Mouse (Mus musculus) midbrain, embryonic 13.5 days (tissue): ENCODE measurements around the gene Tcea3. TPM values are rescaled to one million over a fixed set of nuclear protein-coding genes. Genes with fewer than 3 reads are reported as not detected.

Experiments used
- ATAC-seq: fragments of 200-750 bp; cut with Nextera tagmentation; 2 replicates; pipeline ENCODE4 v1.8.0; 2017; ENCODE audit warnings: mild to moderate bottlenecking, moderate TSS enrichment, moderate library complexity
- H3K27ac ChIP-seq: fragments of 300-500 bp; sonication (generic); 2 replicates; pipeline ENCODE4 v1.5.1; 2015; ENCODE audit warnings: inconsistent platforms, mild to moderate bottlenecking, moderate library complexity
- H3K27me3 ChIP-seq: fragments of 300-500 bp; sonication (generic); 2 replicates; pipeline ENCODE4 v1.6.1; 2015; ENCODE audit warnings: mild to moderate bottlenecking, inconsistent platforms
- H3K36me3 ChIP-seq: fragments of 300-500 bp; sonication (generic); 2 replicates; pipeline ENCODE4 v1.6.1; 2015; ENCODE audit warnings: mild to moderate bottlenecking, inconsistent platforms
- H3K4me1 ChIP-seq: fragments of 300-500 bp; sonication (generic); replicated peaks from 2 replicates; pipeline ENCODE4 v1.6.1; 2015; ENCODE audit warnings: inconsistent platforms
- H3K4me2 ChIP-seq: fragments of 300-500 bp; sonication (generic); replicated peaks from 2 replicates; pipeline ENCODE4 v1.6.1; 2015; ENCODE audit warnings: moderate library complexity, mild to moderate bottlenecking, inconsistent platforms
- H3K4me3 ChIP-seq: fragments of 300-500 bp; sonication (generic); replicated peaks from 2 replicates; pipeline ENCODE4 v1.5.1; 2015; ENCODE audit warnings: mild to moderate bottlenecking, inconsistent platforms
- H3K9ac ChIP-seq: fragments of 300-500 bp; sonication (generic); replicated peaks from 2 replicates; pipeline ENCODE4 v1.6.1; 2015; ENCODE audit warnings: mild to moderate bottlenecking, inconsistent platforms
- H3K9me3 ChIP-seq: fragments of 300-500 bp; sonication (generic); 2 replicates; pipeline ENCODE4 v1.6.1; 2016; ENCODE audit warnings: mild to moderate bottlenecking, inconsistent platforms
- WGBS: fragments of 180-500 bp; shearing (Covaris S2); methylation state at CpG from one replicate; pipeline ENCODE4 v1.1.7; 2015; 5-methylcytosine and 5-hydroxymethylcytosine counted together
- polyA plus RNA-seq: library from polyadenylated mRNA; unstranded; fragments of >200 nt; fragmentation: Nextera tagmentation; extraction: Ambion mirVana; gene quantifications from 2 replicates; pipeline ENCODE4 v1.2.1, GENCODE M21; 2015

Gene Tcea3
- polyA plus RNA-seq, 1 experiment from 2014 or later: 0.87 TPM

GRCm38 (mm10) chr4:136240123-136240522 lies 7.4 kb upstream of the Tcea3 start:
- 70% methylated on average over 14 of the region's 14 CpGs for WGBS
- H3K4me1 ChIP-seq: peaks cover 9% of the 10 kb centered on the region; the same call in 1 of the 2 replicates
- no peak overlapping the region for H3K4me3 ChIP-seq
- no peak overlapping the region for H3K9ac ChIP-seq
- 0 out of 2 replicates have a peak, but pooled peaks cover 2% of the 10 kb centered on the region for H3K9me3 ChIP-seq
- H3K27me3 ChIP-seq: peaks cover 48% of the 10 kb centered on the region
- H3K36me3 ChIP-seq: no peaks in the 10 kb centered on the region
- H3K27ac ChIP-seq: no peak overlapping the region
- no peak overlapping the region for H3K4me2 ChIP-seq
- ATAC-seq: no peak

GRCm38 (mm10) chr4:136240955-136241354 lies 6.6 kb upstream of the Tcea3 start:
- no peak overlapping the region for H3K4me2 ChIP-seq
- 0 out of 2 replicates have a peak, but pooled peaks cover 2% of the 10 kb centered on the region for H3K9me3 ChIP-seq
- H3K36me3 ChIP-seq: no peaks in the 10 kb centered on the region
- H3K4me3 ChIP-seq: no peak overlapping the region
- peaks cover 10% of the 10 kb centered on the region for H3K4me1 ChIP-seq
- no peak overlapping the region for H3K9ac ChIP-seq
- ATAC-seq: no peak
- WGBS: 31% methylated on average over 8 of the region's 8 CpGs
- H3K27me3 ChIP-seq: peaks cover 56% of the 10 kb centered on the region
- H3K27ac ChIP-seq: no peak overlapping the region

DNA sequence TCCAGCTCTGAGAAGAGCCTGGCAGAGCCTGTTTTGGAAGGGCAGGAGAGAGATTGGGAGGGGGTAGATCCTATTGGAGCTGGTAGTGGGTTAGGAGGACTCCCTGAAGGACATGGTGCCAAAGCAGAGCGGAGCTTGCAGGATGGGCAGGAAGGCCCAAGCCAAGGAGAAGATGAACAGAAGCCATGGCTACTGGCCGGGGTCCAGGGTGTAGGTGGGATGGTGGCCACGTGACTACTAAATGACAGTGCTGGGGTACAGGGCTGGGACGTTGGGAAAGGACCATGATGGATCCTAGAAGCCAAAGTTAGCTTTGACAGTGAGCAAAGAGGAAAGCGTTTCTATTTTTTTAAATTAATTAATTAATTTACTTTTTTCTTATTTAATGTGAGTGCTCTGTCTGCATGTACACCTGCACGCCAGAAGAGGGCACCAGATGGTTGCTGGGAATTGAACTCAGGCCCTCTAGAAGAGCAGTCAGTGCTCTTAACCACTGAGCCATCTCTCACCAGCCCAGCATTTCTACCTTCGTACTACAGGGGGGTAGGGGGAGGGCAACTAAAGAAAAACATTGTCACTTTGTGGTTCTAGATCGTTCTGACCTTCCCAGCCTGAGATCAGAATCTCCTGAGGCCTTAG lies 5.3 kb upstream of the Tcea3 start:
- WGBS: 50% methylated on average over 8 of the region's 8 CpGs
- no peak for ATAC-seq
- Histone ChIP-seq H3K9me3 (0 out of 2 replicates have a peak, but pooled peaks cover 2% of the 10 kb centered on the region), H3K4me1 (peaks cover 22% of the 10 kb centered on the region), H3K36me3 (no peaks in the 10 kb centered on the region), H3K9ac (no peak overlapping the region), H3K27ac (no peak overlapping the region), H3K27me3 (peaks cover 69% of the 10 kb centered on the region), H3K4me2 (no peak overlapping the region), H3K4me3 (no peak overlapping the region)

GRCm38 (mm10) chr4:136242728-136243127 lies 4.8 kb upstream of the Tcea3 start:
- H3K27ac ChIP-seq: no peak overlapping the region
- H3K4me3 ChIP-seq: no peak overlapping the region
- H3K27me3 ChIP-seq: peaks cover 71% of the 10 kb centered on the region
- WGBS: 82% methylated on average over 7 of the region's 7 CpGs
- no peak overlapping the region for H3K4me2 ChIP-seq
- peaks cover 27% of the 10 kb centered on the region for H3K4me1 ChIP-seq
- H3K9ac ChIP-seq: no peak overlapping the region
- H3K9me3 ChIP-seq: 0 out of 2 replicates have a peak, but pooled peaks cover 2% of the 10 kb centered on the region
- no peaks in the 10 kb centered on the region for H3K36me3 ChIP-seq
- no peak for ATAC-seq

GRCm38 (mm10) chr4:136244208-136244607 lies 3.3 kb upstream of the Tcea3 start:
- Histone ChIP-seq H3K9ac (no peak overlapping the region), H3K9me3 (0 out of 2 replicates have a peak, but pooled peaks cover 2% of the 10 kb centered on the region), H3K4me1 (peaks cover 33% of the 10 kb centered on the region), H3K36me3 (no peaks in the 10 kb centered on the region), H3K27me3 (peaks cover 71% of the 10 kb centered on the region), H3K27ac (no peak overlapping the region), H3K4me2 (no peak overlapping the region), H3K4me3 (no peak overlapping the region)
- WGBS: 67% methylated on average over 7 of the region's 7 CpGs
- ATAC-seq: no peak

- Histone ChIP-seq H3K36me3 (no peaks in the 10 kb centered on the region), H3K4me1 (peaks cover 35% of the 10 kb centered on the region), H3K4me3 (no peak overlapping the region), H3K9ac (no peak overlapping the region), H3K27ac (no peak overlapping the region), H3K4me2 (no peak overlapping the region), H3K9me3 (no peaks in the 10 kb centered on the region), H3K27me3 (peaks cover 74% of the 10 kb centered on the region)
- ATAC-seq: no peak
- 33% methylated on average over 5 of the region's 5 CpGs for WGBS
Measured at GRCm38 (mm10) chr4:136245681-136246080, 1.8 kb upstream of the Tcea3 start.

DNA sequence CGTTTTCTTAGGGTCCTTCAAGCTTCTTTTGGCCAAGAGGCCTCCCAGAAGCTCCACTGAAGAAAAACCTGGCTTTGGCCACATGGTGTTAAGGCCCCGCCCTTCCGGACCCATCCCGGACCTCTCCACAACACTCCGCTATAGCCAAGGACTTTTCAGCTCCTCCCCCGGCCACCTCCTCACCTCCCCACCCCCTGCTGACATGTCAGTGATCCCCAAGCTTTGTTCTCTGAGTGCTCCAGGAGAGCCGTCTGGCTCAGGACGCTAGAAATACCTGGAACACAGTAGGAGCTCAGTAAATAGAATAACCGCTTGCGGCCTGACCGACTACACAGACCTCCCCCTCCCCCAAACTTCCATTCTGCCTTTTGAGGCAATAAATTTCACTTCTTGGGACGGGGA lies 960 bp upstream of the Tcea3 start:
- H3K4me2 ChIP-seq: no peak overlapping the region
- no peaks in the 10 kb centered on the region for H3K36me3 ChIP-seq
- no peak overlapping the region for H3K27ac ChIP-seq
- H3K9ac ChIP-seq: no peak overlapping the region
- WGBS: 3% methylated on average over 12 of the region's 12 CpGs
- H3K9me3 ChIP-seq: no peaks in the 10 kb centered on the region
- ATAC-seq: no peak
- peaks cover 76% of the 10 kb centered on the region for H3K27me3 ChIP-seq
- H3K4me1 ChIP-seq: peaks cover 35% of the 10 kb centered on the region
- no peak overlapping the region for H3K4me3 ChIP-seq

DNA sequence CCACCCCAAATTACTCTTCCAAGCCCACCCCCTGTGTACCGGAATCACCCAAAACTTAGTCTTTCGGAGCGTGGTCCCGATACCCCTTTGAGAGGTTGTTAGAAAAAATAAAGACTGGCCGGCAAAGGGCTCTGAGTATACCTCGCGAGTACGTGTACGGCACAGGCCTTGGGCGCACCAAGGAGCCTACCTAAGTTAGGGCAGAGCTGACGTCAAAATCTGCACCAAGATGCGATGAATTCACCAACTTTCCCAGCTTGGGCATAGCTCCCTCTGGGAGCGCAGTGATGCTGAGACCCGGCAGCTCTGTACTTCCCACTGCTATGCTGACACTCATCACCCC lies 172 bp upstream of the Tcea3 start:
- 2% methylated on average over 14 of the region's 14 CpGs for WGBS
- peak overlapping the region; percentile 39 for H3K4me3 ChIP-seq
- ATAC-seq: 0 out of 2 replicates have a peak, but pooled peaks have one; percentile 6
- H3K9me3 ChIP-seq: no peaks in the 10 kb centered on the region
- H3K4me1 ChIP-seq: peaks cover 35% of the 10 kb centered on the region
- peaks cover 79% of the 10 kb centered on the region for H3K27me3 ChIP-seq
- H3K9ac ChIP-seq: 0 out of 2 replicates have a peak overlapping the region, but pooled peaks have one; percentile 28
- peak overlapping the region; percentile 67 for H3K4me2 ChIP-seq
- no peak overlapping the region for H3K27ac ChIP-seq
- H3K36me3 ChIP-seq: no peaks in the 10 kb centered on the region

DNA sequence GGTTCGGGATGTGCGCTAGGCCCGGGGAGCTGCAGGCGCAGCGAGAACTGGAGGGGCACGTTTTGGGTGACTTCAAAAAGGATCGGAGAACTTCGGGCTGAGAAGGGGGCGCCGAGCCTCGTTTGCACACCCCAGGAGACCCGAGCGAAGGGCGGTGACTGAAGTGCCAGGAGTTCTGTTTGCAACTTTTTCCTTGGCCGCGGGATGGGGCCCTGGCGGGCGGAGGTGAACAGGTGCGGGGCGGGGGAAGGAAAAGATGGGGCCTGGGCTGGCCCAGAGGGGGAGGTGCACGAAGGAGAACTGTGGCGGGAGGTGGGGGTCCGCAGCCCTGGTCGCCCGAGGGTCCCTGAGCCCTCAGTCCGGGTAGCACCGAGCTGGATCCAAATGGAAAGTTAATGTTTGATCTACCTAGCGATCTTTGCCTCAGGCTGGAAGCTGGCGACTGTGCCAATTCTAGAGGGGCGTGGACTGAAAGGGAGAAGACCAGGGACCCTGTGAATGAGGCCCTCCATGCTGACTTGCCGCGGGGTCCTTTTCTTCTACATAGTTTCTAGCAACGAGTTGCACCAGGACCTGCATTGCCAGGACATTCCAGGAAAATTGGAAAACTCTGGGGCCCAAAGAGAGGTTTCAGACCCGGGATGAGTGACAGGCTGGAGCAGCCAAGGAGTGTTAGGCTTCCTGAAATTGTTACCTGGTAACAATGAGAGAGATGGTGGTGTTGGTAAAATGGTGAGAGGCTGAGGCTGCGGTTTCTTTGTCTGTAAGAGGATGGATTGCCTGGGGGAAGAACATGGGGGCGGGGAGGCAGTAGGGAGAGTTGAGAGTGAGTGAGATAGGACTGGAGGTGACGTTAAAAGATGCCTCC lies 1.2 kb downstream of the Tcea3 start:
- Histone ChIP-seq H3K4me3 (peak overlapping the region; percentile 39), H3K27me3 (peaks cover 84% of the 10 kb centered on the region), H3K4me2 (peak overlapping the region; percentile 67), H3K9me3 (no peaks in the 10 kb centered on the region), H3K9ac (0 out of 2 replicates have a peak overlapping the region, but pooled peaks have one; percentile 28), H3K27ac (no peak overlapping the region), H3K4me1 (peaks cover 35% of the 10 kb centered on the region), H3K36me3 (no peaks in the 10 kb centered on the region)
- under 1% methylated on average over 37 of the region's 37 CpGs for WGBS
- ATAC-seq: no peak

DNA sequence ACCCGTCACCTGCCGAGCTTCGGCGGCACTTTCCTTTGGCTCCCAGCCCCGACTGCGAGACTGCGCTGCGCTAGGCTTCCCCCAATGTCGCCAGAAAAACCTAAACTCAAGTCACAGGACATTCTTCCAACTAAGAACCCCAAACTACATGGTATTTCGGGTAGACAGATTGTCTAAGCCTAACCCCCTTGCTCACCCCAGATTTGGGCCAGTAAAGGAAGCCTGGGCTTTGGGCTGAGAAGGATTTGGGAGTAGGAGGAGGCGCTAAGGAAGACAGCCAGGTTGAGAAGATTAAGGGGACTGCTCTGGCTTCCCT lies 1.8 kb downstream of the Tcea3 start:
- H3K4me1 ChIP-seq: peaks cover 35% of the 10 kb centered on the region
- peaks cover 80% of the 10 kb centered on the region for H3K27me3 ChIP-seq
- WGBS: 2% methylated on average over 11 of the region's 11 CpGs
- H3K9ac ChIP-seq: no peak overlapping the region
- 0 out of 2 replicates have a peak overlapping the region, but pooled peaks have one; percentile 39 for H3K4me3 ChIP-seq
- no peaks in the 10 kb centered on the region for H3K36me3 ChIP-seq
- no peak for ATAC-seq
- H3K4me2 ChIP-seq: 0 out of 2 replicates have a peak overlapping the region, but pooled peaks have one; percentile 67
- no peak overlapping the region for H3K27ac ChIP-seq
- no peaks in the 10 kb centered on the region for H3K9me3 ChIP-seq

DNA sequence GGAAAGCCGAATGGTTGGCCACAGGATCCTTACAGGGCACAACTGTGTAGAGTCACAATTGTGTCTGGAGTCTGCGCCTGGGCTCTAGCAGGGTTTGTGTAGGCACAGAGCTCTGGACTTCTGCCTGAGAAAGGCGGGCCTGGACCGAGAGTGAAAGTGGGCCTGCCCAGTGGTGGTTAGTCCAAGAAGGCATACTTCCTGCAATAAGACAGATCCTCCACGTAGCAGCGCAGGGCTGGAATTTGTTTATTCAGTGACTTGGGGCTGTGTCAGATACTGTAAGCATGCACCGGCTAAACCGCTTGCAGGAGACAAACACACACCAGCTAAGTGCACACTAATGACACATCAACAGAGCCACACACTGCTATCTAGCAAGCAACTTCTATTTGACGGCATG lies 2.3 kb downstream of the Tcea3 start:
- Histone ChIP-seq H3K9ac (no peak overlapping the region), H3K36me3 (no peaks in the 10 kb centered on the region), H3K9me3 (no peaks in the 10 kb centered on the region), H3K4me2 (no peak overlapping the region), H3K4me1 (peaks cover 35% of the 10 kb centered on the region), H3K27me3 (peaks cover 75% of the 10 kb centered on the region), H3K27ac (no peak overlapping the region), H3K4me3 (no peak overlapping the region)
- no peak for ATAC-seq
- WGBS: 44% methylated on average over 9 of the region's 9 CpGs

DNA sequence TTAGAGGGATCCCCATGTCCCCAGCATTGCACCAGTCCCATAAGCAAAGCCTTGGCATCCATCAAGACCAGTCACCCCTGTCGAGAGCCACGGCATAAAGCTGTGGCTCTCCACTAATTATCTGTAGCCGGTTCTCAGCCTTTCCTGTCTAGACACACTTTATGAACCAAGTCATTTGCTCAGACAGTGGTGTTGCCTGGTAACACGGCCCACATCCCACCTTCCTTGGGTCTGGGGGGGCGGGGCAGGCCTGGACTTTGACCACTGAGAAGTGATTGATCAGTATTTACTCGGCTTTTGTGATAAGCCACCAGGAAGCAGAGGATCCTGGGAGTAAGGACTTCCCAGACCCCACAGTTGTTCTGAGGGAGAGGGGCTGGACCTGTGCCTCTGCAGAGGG lies 8.4 kb downstream of the Tcea3 start:
- Histone ChIP-seq H3K4me3 (no peak overlapping the region), H3K4me2 (no peak overlapping the region)

More for the DNA sequence above, 8.4 kb downstream of the Tcea3 start:
- Histone ChIP-seq H3K27ac (no peak overlapping the region), H3K27me3 (peaks cover 14% of the 10 kb centered on the region), H3K9me3 (no peaks in the 10 kb centered on the region), H3K9ac (no peak overlapping the region), H3K36me3 (no peaks in the 10 kb centered on the region), H3K4me1 (0 out of 2 replicates have a peak, but pooled peaks cover 5% of the 10 kb centered on the region)
- ATAC-seq: no peak
- WGBS: 61% methylated on average over 6 of the region's 6 CpGs
